Mouse (Mus musculus) WW6 (cell line): ENCODE data around the gene Mrpl41.
A peak's percentile ranks its signal among the peaks of the same experiment; 100 is the strongest.

Experiments
- DNase-seq: peaks from one replicate; pipeline ENCODE4 v3.0.0-alpha.2; 2013; ENCODE audit warnings: low read depth, low spot score

Gene Mrpl41

GRCm38 (mm10) chr2:24935057-24935796 is 39.7 kb downstream of the Mrpl41 start, which contains the start of gene Arrdc1:
Gene Arrdc1 (minus strand): TSS chr2:24935252.
- peak; percentile 94 for DNase-seq

GRCm38 (mm10) chr2:24934441-24934963 is 40.4 kb downstream of the Mrpl41 start:
- DNase-seq = no peak

- no peak for DNase-seq
These were observed 45.3 kb downstream of the Mrpl41 start for GRCm38 (mm10) chr2:24929593-24929992.

GRCm38 (mm10) chr2:24929119-24929518 is 45.8 kb downstream of the Mrpl41 start:
- DNase-seq = no peak

GRCm38 (mm10) chr2:24927810-24928479 is 47.0 kb downstream of the Mrpl41 start:
- no peak for DNase-seq

GRCm38 (mm10) chr2:24926965-24927358 is 47.9 kb downstream of the Mrpl41 start:
- no peak for DNase-seq

GRCm38 (mm10) chr2:24926345-24926964 is 48.4 kb downstream of the Mrpl41 start:
- DNase-seq = no peak

GRCm38 (mm10) chr2:24925284-24925683 is 49.6 kb downstream of the Mrpl41 start:
- DNase-seq = no peak
